Mouse (Mus musculus) lung, adult 2 months (tissue): ENCODE measurements around the gene Zbed4. TPM values are rescaled to one million over a fixed set of nuclear protein-coding genes. Genes with fewer than 3 reads are reported as not detected.

Experiments used
- DNase-seq: peaks from one replicate; pipeline ENCODE4 v3.0.0; 2022
- H3K4me1 ChIP-seq: fragments of 200-500 bp; 2 replicates; pipeline ENCODE4 v1.6.1; 2011; ENCODE audit warnings: low read length; ENCODE audit not compliant: control insufficient read depth, insufficient read depth
- H3K4me3 ChIP-seq: fragments of 200-500 bp; replicated peaks from 2 replicates; pipeline ENCODE3; 2011; ENCODE audit warnings: low read depth, mild to moderate bottlenecking, control low read depth, low read length; ENCODE audit errors: extremely low read depth
- CTCF ChIP-seq: fragments of 200-500 bp; IDR thresholded peaks from 2 replicates; pipeline ENCODE4 v1.5.1; 2011; ENCODE audit warnings: mild to moderate bottlenecking, low read length, control low read depth; ENCODE audit not compliant: insufficient read depth
- POLR2A ChIP-seq: fragments of 200-500 bp; IDR thresholded peaks from 2 replicates; pipeline ENCODE4 v1.6.1; 2011; ENCODE audit warnings: low read depth, mild to moderate bottlenecking, control low read depth, low read length, borderline replicate concordance; ENCODE audit errors: extremely low read depth
- WGBS: fragments of 180-500 bp; shearing (Covaris S2); methylation state at CpG from one replicate; pipeline ENCODE4 v1.1.7; 2018; 5-methylcytosine and 5-hydroxymethylcytosine counted together
- polyA plus RNA-seq: library from polyadenylated mRNA; depleted of rRNA; stranded (reverse); fragments of >200 nt; gene quantifications from 2 replicates; pipeline ENCODE4 v1.2.3, GENCODE M21; 2012

The Zbed4 gene
- polyA plus RNA-seq, 1 experiment: 4.2 TPM

DNA sequence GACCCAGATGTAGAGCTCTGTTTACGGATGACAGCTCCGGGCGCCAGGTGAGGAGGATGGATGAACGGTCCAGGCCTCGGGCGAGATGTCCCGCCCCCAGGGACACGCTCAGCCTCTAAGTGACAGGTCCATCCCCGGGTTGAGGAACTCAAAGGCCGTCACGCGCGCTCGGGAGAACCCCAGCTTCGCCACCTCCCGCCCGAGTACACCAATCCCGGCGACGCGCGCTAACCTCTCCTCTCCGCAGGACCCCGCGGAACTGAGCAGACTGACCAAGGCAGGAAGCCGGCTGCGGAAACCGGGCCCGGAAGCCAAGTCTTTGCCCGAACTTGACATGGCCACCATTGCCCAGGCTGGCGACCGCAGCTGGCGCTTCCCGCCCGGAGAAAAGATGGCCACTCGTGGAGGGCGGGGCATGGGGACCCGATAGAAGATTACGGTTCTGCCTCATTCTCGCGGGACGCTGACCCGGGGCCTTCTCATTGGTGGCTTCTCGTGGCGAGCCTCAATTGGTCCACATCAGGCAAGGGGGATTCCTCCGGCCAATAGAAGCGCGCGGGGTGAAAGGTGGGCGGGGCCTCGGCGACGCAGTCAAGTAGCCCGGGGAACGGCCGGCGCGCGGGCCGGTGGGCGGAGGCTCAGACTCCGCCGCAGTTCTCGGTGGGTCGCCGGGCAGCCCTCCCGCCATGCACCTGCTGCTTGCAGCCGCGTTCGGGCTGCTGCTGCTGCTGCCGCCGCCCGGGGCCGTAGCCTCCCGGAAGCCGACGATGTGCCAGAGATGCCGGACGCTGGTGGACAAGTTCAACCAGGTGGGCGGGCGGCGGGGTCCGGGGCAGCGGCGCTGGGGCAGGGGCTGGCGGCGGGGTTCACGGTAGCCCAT, 67.8 kb downstream of the Zbed4 start, which contains the start of the genes Alg12 and Creld2:
Alg12 (minus strand) TSS at position 293 of the 880 bp plus-strand sequence.
Creld2 (plus strand) TSS at position 621 of the 880 bp plus-strand sequence.
- under 1% methylated on average over 88 of the region's 88 CpGs for WGBS
- TF ChIP-seq POLR2A (peak; percentile 80; the same call in 1 of the 2 replicates), CTCF (no peak)
- peak; percentile 99 for DNase-seq
- Histone ChIP-seq H3K4me3 (peak within 1 kb of the TSS; percentile 92), H3K4me1 (peaks cover 5% of the 10 kb centered on the region)

DNA sequence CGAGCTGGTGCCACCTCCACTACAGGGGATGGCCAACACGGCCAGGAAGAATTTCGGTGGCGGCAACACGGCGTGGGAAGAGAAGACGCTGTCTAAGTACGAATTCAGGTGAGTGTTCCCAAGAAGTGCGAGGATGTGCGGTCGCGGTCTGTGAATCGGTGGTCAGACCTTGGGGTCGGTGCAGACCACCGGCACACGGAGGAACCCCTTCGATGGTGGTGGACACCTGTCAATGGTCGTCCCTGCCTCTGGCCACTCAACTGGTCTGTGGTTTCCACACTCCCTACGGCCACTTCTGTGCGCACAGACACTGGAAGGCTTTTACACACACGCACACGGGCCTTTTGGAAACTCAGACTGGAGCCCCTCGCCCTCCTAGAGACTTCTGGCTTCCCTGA, 68.4 kb downstream of the Zbed4 start:
- no peak for DNase-seq
- H3K4me1 ChIP-seq: peaks cover 5% of the 10 kb centered on the region
- TF ChIP-seq CTCF (no peak), POLR2A (no peak)
- under 1% methylated on average over 23 of the region's 23 CpGs for WGBS
- H3K4me3 ChIP-seq: peak overlapping the region; percentile 81

DNA sequence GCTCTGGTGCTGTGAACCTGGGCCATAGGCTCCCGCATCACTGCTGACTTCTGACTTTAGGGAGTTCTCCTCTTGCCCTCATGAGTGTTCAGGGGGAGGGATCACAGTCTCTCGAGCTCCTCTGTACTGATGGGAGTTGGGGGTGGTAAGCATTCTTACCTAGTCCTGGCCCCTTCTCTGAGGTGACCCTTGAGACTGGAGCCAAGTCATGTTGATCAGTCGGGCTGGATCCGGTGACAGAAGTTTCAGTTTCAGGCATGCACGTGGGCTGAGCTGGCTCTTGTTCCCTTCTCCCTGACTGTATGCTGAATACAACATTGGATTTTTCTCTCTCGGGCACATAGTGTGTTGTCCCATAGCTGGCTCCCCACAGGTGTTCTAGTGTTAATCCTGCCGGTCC, 69.9 kb downstream of the Zbed4 start:
- TF ChIP-seq POLR2A (no peak), CTCF (no peak)
- Histone ChIP-seq H3K4me1 (peaks cover 5% of the 10 kb centered on the region), H3K4me3 (no peak overlapping the region)
- WGBS: 80% methylated on average over 7 of the region's 7 CpGs
- DNase-seq: no peak

DNA sequence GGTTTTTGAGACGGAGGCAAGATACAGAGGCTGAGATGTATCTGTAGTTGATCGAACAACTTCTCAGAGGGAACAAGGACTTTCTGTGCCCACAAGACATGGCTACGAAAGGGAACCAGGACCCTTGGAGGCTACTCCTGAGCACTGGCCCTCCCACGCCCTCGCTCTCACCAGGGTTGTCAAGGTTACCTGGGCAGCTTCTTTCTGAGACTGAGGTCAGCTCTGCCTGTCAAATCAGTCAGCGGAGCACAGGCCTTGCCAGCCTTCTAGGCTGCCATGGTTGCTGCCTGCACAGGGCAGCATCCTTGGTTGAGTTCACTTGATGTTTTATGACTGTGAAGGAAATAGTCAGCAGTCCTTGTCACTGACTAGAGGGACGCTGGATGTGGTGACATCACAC, 71.1 kb downstream of the Zbed4 start:
- Histone ChIP-seq H3K4me3 (no peak overlapping the region), H3K4me1 (peaks cover 5% of the 10 kb centered on the region)
- no peak for DNase-seq
- TF ChIP-seq CTCF: no peak
- TF ChIP-seq POLR2A: no peak
- 95% methylated on average over 7 of the region's 7 CpGs for WGBS

DNA sequence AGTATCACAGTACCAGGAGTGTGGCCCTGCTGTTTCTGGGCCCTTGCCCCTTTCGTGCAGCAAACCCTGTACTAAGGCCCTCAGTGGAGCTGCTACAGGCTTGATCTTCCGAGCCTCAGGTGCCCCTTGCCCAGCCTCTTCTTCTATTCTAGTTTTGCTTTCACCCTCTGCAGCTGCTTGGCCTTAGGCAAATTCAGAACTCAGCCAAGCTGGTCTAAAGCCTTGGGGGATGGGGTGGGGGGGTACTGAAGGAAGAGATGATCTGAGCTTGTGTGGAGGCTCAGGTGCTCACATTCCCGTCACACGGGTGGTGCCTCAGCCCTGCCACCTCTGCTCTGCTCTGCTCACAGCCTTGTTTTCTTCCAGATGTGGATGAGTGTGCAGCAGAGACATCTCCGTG, 71.9 kb downstream of the Zbed4 start:
- 91% methylated on average over 5 of the region's 5 CpGs for WGBS

DNA sequence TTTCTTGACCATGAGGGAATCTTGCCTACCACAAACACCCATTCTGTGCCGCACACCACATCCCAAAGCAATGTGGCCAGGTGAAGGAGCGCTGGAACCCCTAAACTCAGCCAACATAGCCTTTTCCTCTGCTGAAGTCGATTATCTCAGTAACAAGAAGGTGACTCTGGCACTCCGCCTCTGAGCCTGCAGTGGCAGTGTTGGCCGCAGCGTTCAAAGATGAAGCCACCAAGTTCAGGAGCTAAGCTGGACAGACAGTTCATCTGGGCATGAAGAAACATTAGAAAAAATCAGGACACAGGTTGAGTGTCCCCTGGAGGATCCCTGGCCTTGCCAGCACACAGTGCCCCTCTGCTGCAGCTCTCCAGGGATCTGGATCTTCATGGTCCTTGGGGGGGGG, 76.0 kb downstream of the Zbed4 start:
- TF ChIP-seq POLR2A (no peak), CTCF (no peak)
- no peak for DNase-seq
- Histone ChIP-seq H3K4me1 (peaks cover 2% of the 10 kb centered on the region), H3K4me3 (no peak overlapping the region)
- 92% methylated on average over 6 of the region's 6 CpGs for WGBS

More for the DNA sequence above, 71.9 kb downstream of the Zbed4 start:
- TF ChIP-seq POLR2A: no peak
- TF ChIP-seq CTCF: no peak
- peaks cover 5% of the 10 kb centered on the region for H3K4me1 ChIP-seq
- DNase-seq: no peak
- H3K4me3 ChIP-seq: no peak overlapping the region

DNA sequence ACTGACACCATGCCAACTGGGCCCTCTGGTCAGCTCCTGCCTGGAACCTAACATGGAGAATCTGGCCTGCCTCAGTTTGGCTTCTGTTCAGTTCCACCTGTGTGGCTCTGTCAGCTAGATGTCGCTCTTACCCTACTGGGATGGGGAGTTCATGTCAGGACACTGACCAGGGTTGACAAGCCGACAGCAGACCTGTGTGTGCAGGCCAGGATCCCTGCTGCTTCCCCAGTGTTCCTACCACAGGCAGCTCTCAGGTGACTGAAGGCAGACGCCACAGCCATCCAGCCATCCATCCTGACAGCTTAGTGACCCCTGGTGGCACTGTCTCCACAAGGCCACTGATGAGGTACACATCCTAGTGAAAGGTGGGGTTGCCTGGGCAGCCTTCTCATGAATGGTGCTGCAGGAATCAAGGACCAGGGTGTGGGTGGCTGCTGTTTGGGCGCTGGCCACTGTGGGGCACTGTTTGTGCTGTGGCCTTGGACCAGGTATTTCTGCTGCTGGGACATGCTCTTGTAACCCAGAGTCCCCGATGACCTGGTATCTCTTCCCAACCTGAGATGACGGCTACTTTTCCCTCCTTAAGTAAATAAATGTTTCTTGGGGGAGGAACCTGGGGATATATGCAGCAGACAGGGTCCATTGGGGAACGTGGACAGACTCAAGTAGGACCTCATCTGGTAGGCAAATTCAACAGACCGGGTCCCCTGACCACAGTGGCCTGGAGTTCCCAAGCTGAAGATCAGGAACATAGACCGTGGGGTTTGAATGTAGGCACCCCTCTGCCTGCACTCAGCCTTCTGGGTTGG, 76.7 kb downstream of the Zbed4 start:
- peak; percentile 81 for DNase-seq
- Histone ChIP-seq H3K4me3 (no peak overlapping the region), H3K4me1 (peaks cover 2% of the 10 kb centered on the region)
- TF ChIP-seq CTCF: peak; percentile 75
- no peak for TF ChIP-seq POLR2A
- 20% methylated on average over 9 of the region's 9 CpGs for WGBS

DNA sequence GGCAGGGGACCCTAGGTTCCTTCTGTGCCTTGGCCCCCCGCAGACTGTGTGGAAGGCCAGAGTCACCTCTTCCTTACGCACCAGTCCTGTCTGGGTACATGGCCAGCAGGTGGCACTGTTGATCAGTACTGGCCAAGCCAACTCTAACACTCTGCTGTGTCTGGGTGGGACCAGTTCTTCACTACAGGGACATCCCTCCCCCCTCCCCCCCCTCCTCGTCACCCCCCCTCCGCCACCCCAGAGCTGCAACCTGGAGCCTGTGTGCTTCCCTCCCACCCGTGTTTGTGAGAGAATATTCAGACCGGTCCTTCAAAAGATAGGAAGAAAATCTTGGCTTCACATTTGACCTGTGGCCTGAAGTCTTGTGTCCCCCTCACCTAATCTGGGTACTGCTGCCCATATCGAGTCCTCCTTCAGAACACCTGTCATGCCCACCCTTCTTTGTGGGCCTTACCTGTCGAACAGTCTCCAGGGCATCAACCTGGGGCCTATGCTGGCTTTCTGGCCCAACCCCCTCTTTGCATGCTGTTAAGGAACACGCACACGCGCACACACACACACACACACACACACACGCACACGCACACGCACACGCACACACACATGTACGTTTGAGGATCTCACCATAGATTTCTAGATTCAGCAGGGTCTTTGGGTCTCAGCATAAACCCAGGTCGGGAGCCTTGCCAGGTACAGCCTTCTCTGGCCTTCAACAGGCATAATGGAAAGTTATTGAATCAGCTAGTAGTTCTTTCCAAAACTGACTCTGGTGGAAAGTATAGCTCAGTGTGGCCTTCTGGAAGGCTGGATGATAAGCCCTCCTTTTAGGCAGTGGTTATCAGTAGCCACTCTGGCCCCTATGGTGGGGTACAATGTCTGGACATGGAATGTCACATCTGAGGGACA, 77.6 kb downstream of the Zbed4 start:
- DNase-seq: peak; percentile 93

More for the DNA sequence above, 77.6 kb downstream of the Zbed4 start:
- WGBS: 51% methylated on average over 16 of the region's 17 CpGs
- TF ChIP-seq POLR2A: no peak
- TF ChIP-seq CTCF: peak; percentile 99
- Histone ChIP-seq H3K4me1 (peaks cover 2% of the 10 kb centered on the region), H3K4me3 (no peak overlapping the region)
